Mouse (Mus musculus): Measurements from ENCODE around the gene Ogfod3. TPM values are rescaled to one million over a fixed set of nuclear protein-coding genes. Genes with fewer than 3 reads are reported as not detected.

The Ogfod3 gene
- polyA plus RNA-seq, 1 experiment, result 7.4 TPM

DNA sequence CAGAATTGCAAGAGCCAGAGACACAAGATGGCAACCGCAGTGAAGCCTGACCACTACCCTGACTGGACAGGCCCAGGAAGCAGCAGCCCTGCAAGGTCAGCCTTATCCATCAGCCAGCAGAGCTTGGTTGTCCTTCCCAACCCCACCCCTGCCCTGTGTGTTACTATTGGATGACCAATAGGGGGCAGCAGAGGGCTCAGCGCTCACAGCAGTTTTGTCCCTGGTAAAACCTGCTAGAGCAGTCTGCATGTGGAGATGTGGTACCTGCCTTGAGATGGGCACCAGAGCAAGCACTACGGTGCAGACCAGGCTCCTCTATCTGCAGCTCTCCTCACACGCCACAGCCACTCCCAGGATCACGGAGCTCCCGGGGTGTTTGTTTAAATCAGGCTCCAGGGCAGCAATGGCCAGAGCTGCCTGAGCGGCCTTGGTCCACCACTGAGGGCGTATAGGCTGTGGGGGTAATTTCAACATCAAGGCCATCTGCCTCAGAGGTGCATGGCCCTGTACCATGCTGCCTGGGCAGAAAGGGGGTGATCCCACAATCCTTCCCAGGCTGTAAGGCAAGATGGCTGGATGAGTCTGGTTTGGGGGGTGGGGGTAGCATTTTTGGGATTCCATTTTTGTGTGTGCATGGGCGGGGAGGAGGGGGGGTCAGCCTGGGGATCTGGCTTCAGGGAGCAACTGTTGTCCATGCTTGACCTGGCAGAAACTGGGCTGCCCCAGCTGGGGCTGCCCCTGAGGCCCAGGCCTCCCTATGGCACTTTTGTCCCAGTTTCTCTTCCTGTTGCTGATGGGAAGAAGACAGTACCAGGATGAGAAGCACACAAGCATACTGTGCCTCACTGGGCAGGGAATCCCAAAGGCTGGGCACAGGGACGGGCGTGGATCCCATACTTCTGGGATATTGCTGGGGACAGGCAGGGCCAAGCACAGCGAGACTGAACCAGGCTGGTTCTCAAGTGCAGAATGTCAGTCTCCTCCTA is 27.9 kb downstream of the Ogfod3 start:
- TF ChIP-seq CTCF (IDR thresholded peaks at IDR 0.05; ENCODE audit: borderline replicate concordance, control insufficient read depth, extremely low read depth, insufficient read depth, low read length, poor library complexity) (peak; percentile 88; the same call in 1 of the 2 replicates), POLR2A (IDR thresholded peaks at IDR 0.05; ENCODE audit: control insufficient read depth, extremely low read depth, insufficient read depth, low read length, poor library complexity) (no peak)
- H3K27ac ChIP-seq (ENCODE audit: control insufficient read depth, insufficient read depth, low read length), result no peak overlapping the region
- H3K36me3 ChIP-seq (ENCODE audit: control insufficient read depth, insufficient read depth, low read length), result no peaks in the 10 kb centered on the region
- 80% methylated on average over 12 of the region's 12 CpGs for WGBS
- H3K4me1 ChIP-seq (replicated peaks; ENCODE audit: control insufficient read depth, insufficient read depth, low read length), result no peaks in the 10 kb centered on the region
- H3K27me3 ChIP-seq (ENCODE audit: control insufficient read depth, insufficient read depth, low read length), result no peaks in the 10 kb centered on the region
- DNase-seq, result peak; percentile 54
- H3K4me3 ChIP-seq (ENCODE audit: control insufficient read depth, insufficient read depth, low read length), result no peak overlapping the region

DNA sequence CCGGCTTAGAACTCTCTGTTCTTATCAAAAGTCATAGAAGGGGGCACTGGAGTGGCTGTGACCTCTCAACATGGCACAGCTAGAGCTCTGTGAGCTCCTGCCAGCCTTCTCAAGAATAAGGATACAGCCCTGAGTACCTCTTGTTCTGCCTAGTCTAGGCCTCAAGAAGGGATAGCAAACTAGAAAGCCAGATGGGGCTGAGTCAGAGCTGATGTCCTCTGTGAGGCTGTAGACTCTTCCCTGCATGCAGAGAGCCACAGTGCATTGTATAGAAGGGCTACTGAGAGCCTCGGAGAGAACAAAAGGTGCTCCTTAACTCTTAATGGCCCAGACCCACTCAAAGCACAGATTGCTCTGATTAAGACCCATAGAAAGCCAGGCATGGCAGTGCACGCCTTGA is 30.3 kb downstream of the Ogfod3 start:
- TF ChIP-seq CTCF (IDR thresholded peaks at IDR 0.05; ENCODE audit: borderline replicate concordance, control insufficient read depth, extremely low read depth, insufficient read depth, low read length, poor library complexity) (no peak), POLR2A (IDR thresholded peaks at IDR 0.05; ENCODE audit: control insufficient read depth, extremely low read depth, insufficient read depth, low read length, poor library complexity) (no peak)
- Histone ChIP-seq H3K27ac (ENCODE audit: control insufficient read depth, insufficient read depth, low read length) (no peak overlapping the region), H3K36me3 (ENCODE audit: control insufficient read depth, insufficient read depth, low read length) (no peaks in the 10 kb centered on the region), H3K27me3 (ENCODE audit: control insufficient read depth, insufficient read depth, low read length) (no peaks in the 10 kb centered on the region), H3K4me1 (replicated peaks; ENCODE audit: control insufficient read depth, insufficient read depth, low read length) (no peaks in the 10 kb centered on the region), H3K4me3 (ENCODE audit: control insufficient read depth, insufficient read depth, low read length) (no peak overlapping the region)
- no peak for DNase-seq
- 79% methylated on average over 3 of the region's 3 CpGs for WGBS

DNA sequence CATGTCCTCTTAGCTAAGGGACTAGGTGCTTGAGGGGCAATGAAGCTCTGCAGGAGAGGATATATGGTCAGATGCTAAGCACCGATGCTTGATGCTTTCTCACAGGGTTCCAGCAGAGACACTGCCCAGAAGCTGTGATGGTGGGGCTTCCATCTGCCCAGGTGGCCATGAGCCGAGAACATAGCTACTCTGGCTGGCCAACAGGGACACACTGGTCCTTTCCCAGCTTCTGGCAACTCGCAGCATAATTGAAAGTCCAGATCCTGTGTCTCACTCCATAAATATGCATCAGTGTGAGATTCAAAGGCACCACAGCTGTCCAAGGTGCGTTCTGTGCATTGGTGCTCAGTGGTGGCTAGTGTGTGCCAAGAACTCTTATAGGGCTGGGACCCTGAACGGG is 31.3 kb downstream of the Ogfod3 start:
- no peaks in the 10 kb centered on the region for H3K27me3 ChIP-seq (ENCODE audit: control insufficient read depth, insufficient read depth, low read length)
- 90% methylated on average over 5 of the region's 5 CpGs for WGBS
- H3K4me1 ChIP-seq (replicated peaks; ENCODE audit: control insufficient read depth, insufficient read depth, low read length), result no peaks in the 10 kb centered on the region
- H3K4me3 ChIP-seq (ENCODE audit: control insufficient read depth, insufficient read depth, low read length), result no peak overlapping the region
- no peak for DNase-seq
- H3K27ac ChIP-seq (ENCODE audit: control insufficient read depth, insufficient read depth, low read length), result no peak overlapping the region
- H3K36me3 ChIP-seq (ENCODE audit: control insufficient read depth, insufficient read depth, low read length), result no peaks in the 10 kb centered on the region
- TF ChIP-seq CTCF (IDR thresholded peaks at IDR 0.05; ENCODE audit: borderline replicate concordance, control insufficient read depth, extremely low read depth, insufficient read depth, low read length, poor library complexity) (no peak), POLR2A (IDR thresholded peaks at IDR 0.05; ENCODE audit: control insufficient read depth, extremely low read depth, insufficient read depth, low read length, poor library complexity) (no peak)

- Histone ChIP-seq H3K4me1 (replicated peaks; ENCODE audit: control insufficient read depth, insufficient read depth, low read length) (no peaks in the 10 kb centered on the region), H3K36me3 (ENCODE audit: control insufficient read depth, insufficient read depth, low read length) (no peaks in the 10 kb centered on the region)
These were observed 40.8 kb downstream of the Ogfod3 start for GRCm38 (mm10) chr11:121163751-121164150.

DNA sequence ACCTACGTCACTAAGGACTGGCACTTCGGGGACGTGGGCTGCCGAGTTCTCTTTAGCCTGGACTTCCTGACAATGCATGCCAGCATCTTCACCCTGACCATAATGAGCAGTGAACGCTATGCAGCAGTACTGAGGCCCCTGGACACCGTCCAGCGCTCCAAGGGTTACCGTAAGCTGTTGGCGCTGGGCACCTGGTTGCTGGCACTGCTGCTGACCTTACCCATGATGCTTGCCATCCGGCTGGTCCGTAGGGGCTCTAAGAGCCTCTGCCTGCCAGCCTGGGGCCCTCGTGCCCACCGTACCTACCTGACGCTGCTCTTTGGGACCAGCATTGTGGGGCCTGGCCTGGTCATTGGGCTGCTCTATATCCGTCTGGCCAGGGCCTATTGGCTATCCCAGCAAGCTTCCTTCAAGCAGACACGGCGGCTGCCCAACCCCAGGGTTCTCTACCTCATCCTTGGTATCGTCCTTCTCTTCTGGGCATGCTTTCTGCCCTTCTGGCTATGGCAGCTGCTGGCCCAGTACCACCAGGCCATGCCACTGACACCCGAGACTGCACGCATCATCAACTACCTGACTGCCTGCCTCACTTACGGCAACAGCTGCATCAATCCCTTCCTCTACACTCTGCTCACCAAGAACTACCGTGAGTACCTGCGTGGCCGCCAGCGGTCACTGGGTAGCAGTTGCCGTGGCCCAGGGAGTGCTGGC is 43.7 kb downstream of the Ogfod3 start:
- no peak for TF ChIP-seq POLR2A (IDR thresholded peaks at IDR 0.05; ENCODE audit: control insufficient read depth, extremely low read depth, insufficient read depth, low read length, poor library complexity)
- TF ChIP-seq CTCF (IDR thresholded peaks at IDR 0.05; ENCODE audit: borderline replicate concordance, control insufficient read depth, extremely low read depth, insufficient read depth, low read length, poor library complexity), result no peak
- no peak overlapping the region for H3K4me3 ChIP-seq (ENCODE audit: control insufficient read depth, insufficient read depth, low read length)
- H3K4me1 ChIP-seq (replicated peaks; ENCODE audit: control insufficient read depth, insufficient read depth, low read length), result no peaks in the 10 kb centered on the region
- no peaks in the 10 kb centered on the region; the same call in 1 of the 2 replicates for H3K27me3 ChIP-seq (ENCODE audit: control insufficient read depth, insufficient read depth, low read length)
- H3K36me3 ChIP-seq (ENCODE audit: control insufficient read depth, insufficient read depth, low read length), result no peaks in the 10 kb centered on the region
- WGBS, result 95% methylated on average over 26 of the region's 26 CpGs
- no peak overlapping the region for H3K27ac ChIP-seq (ENCODE audit: control insufficient read depth, insufficient read depth, low read length)
- no peak for DNase-seq

More at GRCm38 (mm10) chr11:121163751-121164150, 40.8 kb downstream of the Ogfod3 start:
- Histone ChIP-seq H3K27me3 (ENCODE audit: control insufficient read depth, insufficient read depth, low read length) (no peaks in the 10 kb centered on the region), H3K4me3 (ENCODE audit: control insufficient read depth, insufficient read depth, low read length) (no peak overlapping the region), H3K27ac (ENCODE audit: control insufficient read depth, insufficient read depth, low read length) (no peak overlapping the region)
- TF ChIP-seq CTCF (IDR thresholded peaks at IDR 0.05; ENCODE audit: borderline replicate concordance, control insufficient read depth, extremely low read depth, insufficient read depth, low read length, poor library complexity) (no peak), POLR2A (IDR thresholded peaks at IDR 0.05; ENCODE audit: control insufficient read depth, extremely low read depth, insufficient read depth, low read length, poor library complexity) (no peak)
- DNase-seq, result no peak
- WGBS, result 95% methylated on average over 4 of the region's 4 CpGs

DNA sequence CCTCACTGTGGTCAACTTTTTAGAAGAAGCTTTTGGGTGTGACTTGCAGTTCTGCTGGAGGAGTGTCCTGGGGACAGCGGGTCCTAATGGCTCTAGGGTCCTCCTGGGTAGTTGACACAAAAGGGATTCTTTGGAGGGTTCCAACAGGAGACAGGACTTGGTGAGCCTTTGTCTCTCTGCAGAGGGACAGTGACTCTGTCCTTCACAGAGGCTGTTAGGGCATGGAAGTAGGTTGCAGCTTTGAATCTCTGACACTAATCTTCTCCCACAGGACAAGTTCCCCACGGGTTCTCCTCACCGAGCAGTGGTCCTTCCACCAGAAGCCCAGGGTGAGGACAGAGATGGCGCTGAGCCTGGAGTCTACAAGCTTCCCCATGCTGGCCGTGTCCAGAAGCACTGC is 44.5 kb downstream of the Ogfod3 start, which contains the start of gene Uts2r:
Gene Uts2r, plus strand, starts transcription at position 301 of the 400 bp plus-strand sequence.
- no peaks in the 10 kb centered on the region; the same call in 1 of the 2 replicates for H3K27me3 ChIP-seq (ENCODE audit: control insufficient read depth, insufficient read depth, low read length)
- DNase-seq, result no peak
- H3K27ac ChIP-seq (ENCODE audit: control insufficient read depth, insufficient read depth, low read length), result no peak within 1 kb of the TSS
- 95% methylated on average over 5 of the region's 5 CpGs for WGBS
- no peak for TF ChIP-seq POLR2A (IDR thresholded peaks at IDR 0.05; ENCODE audit: control insufficient read depth, extremely low read depth, insufficient read depth, low read length, poor library complexity)
- TF ChIP-seq CTCF (IDR thresholded peaks at IDR 0.05; ENCODE audit: borderline replicate concordance, control insufficient read depth, extremely low read depth, insufficient read depth, low read length, poor library complexity), result no peak
- no peak within 1 kb of the TSS for H3K4me3 ChIP-seq (ENCODE audit: control insufficient read depth, insufficient read depth, low read length)
- H3K36me3 ChIP-seq (ENCODE audit: control insufficient read depth, insufficient read depth, low read length), result no peaks in the 10 kb centered on the region
- H3K4me1 ChIP-seq (replicated peaks; ENCODE audit: control insufficient read depth, insufficient read depth, low read length), result no peaks in the 10 kb centered on the region
